Mouse (Mus musculus) midbrain, embryonic 16.5 days (tissue): ENCODE data around the gene Tmem150a. TPM values are rescaled to one million over a fixed set of nuclear protein-coding genes. Genes with fewer than 3 reads are reported as not detected.

Experiments used
- ATAC-seq: fragments of 200-750 bp; cut with Nextera tagmentation; 2 replicates; pipeline ENCODE4 v1.8.0; 2017; ENCODE audit warnings: moderate TSS enrichment
- H3K27ac ChIP-seq: fragments of 300-500 bp; sonication (generic); 2 replicates; pipeline ENCODE4 v1.5.1; 2014; ENCODE audit warnings: mild to moderate bottlenecking, low read length, mixed read lengths
- H3K27me3 ChIP-seq: fragments of 300-500 bp; sonication (generic); 2 replicates; pipeline ENCODE4 v1.6.1; 2014; ENCODE audit warnings: low read depth, low read length, mixed read lengths; ENCODE audit not compliant: control insufficient read depth, insufficient read depth
- H3K36me3 ChIP-seq: fragments of 300-500 bp; sonication (generic); 2 replicates; pipeline ENCODE4 v1.6.1; 2014; ENCODE audit warnings: mild to moderate bottlenecking, low read length, moderate library complexity, mixed read lengths; ENCODE audit not compliant: control insufficient read depth, insufficient read depth
- H3K4me1 ChIP-seq: fragments of 300-500 bp; sonication (generic); 2 replicates; pipeline ENCODE4 v1.6.1; 2014; ENCODE audit warnings: mild to moderate bottlenecking, low read length, mixed read lengths; ENCODE audit not compliant: control insufficient read depth, insufficient read depth
- H3K4me2 ChIP-seq: fragments of 300-500 bp; sonication (generic); 2 replicates; pipeline ENCODE4 v1.6.1; 2014; ENCODE audit warnings: mild to moderate bottlenecking, low read length, mixed read lengths
- H3K4me3 ChIP-seq: fragments of 300-500 bp; sonication (generic); 2 replicates; pipeline ENCODE4 v1.5.1; 2014; ENCODE audit warnings: low read depth, mild to moderate bottlenecking, low read length, moderate library complexity, mixed read lengths
- H3K9ac ChIP-seq: fragments of 300-500 bp; sonication (generic); 2 replicates; pipeline ENCODE4 v1.6.1; 2014; ENCODE audit warnings: low read depth, low read length, mixed read lengths
- H3K9me3 ChIP-seq: fragments of 300-500 bp; sonication (generic); replicated peaks from 2 replicates; pipeline ENCODE4 v1.6.1; 2014; ENCODE audit warnings: mild to moderate bottlenecking, low read length, mixed read lengths; ENCODE audit not compliant: control insufficient read depth, poor library complexity, severe bottlenecking
- WGBS: fragments of 180-500 bp; shearing (Covaris S2); extraction: QIAGEN DNeasy Blood & Tissue Kit; methylation state at CpG from one replicate; pipeline ENCODE4 v1.1.7; 2014; 5-methylcytosine and 5-hydroxymethylcytosine counted together
- polyA plus RNA-seq: library from polyadenylated mRNA; unstranded; fragments of >200 nt; fragmentation: Nextera tagmentation; extraction: Ambion mirVana; gene quantifications from 2 replicates; pipeline ENCODE4 v1.2.1, GENCODE M21; 2015

Gene Tmem150a
- 15.7 and 17.7 TPM in 2 replicates for polyA plus RNA-seq

- ATAC-seq: peak; percentile 88
These were observed at the start of gene Tmem150a for GRCm38 (mm10) chr6:72355066-72355911. TSS of gene Tmem150a (plus strand) at chr6:72355447.

GRCm38 (mm10) chr6:72312198-72312597 is 43.0 kb upstream of the Tmem150a start:
- no peak overlapping the region for H3K4me3 ChIP-seq
- no peaks in the 10 kb centered on the region for H3K27me3 ChIP-seq
- no peak overlapping the region for H3K9ac ChIP-seq
- 93% methylated on average over 3 of the region's 3 CpGs for WGBS
- H3K36me3 ChIP-seq: peaks cover 7% of the 10 kb centered on the region; the same call in 1 of the 2 replicates
- ATAC-seq: no peak
- no peaks in the 10 kb centered on the region for H3K4me1 ChIP-seq
- H3K9me3 ChIP-seq: no peaks in the 10 kb centered on the region
- no peak overlapping the region for H3K27ac ChIP-seq
- H3K4me2 ChIP-seq: no peak overlapping the region

More at GRCm38 (mm10) chr6:72355066-72355911, at the start of gene Tmem150a:
- Histone ChIP-seq H3K4me1 (peaks cover 17% of the 10 kb centered on the region), H3K36me3 (peaks cover 11% of the 10 kb centered on the region), H3K27ac (peak within 1 kb of the TSS; percentile 75), H3K4me2 (peak within 1 kb of the TSS; percentile 95), H3K9ac (peak within 1 kb of the TSS; percentile 75), H3K9me3 (no peaks in the 10 kb centered on the region), H3K27me3 (no peaks in the 10 kb centered on the region), H3K4me3 (peak within 1 kb of the TSS; percentile 71)
- under 1% methylated on average over 51 of the region's 71 CpGs for WGBS

- no peaks in the 10 kb centered on the region for H3K9me3 ChIP-seq
- no peak overlapping the region for H3K4me2 ChIP-seq
- peaks cover 14% of the 10 kb centered on the region; the same call in 1 of the 2 replicates for H3K36me3 ChIP-seq
- no peaks in the 10 kb centered on the region for H3K4me1 ChIP-seq
- no peaks in the 10 kb centered on the region for H3K27me3 ChIP-seq
- H3K4me3 ChIP-seq: no peak overlapping the region
- no peak overlapping the region for H3K9ac ChIP-seq
- ATAC-seq: no peak
- WGBS: 87% methylated on average over 11 of the region's 11 CpGs
- no peak overlapping the region for H3K27ac ChIP-seq
These were observed 42.0 kb upstream of the Tmem150a start for GRCm38 (mm10) chr6:72313124-72313867.

GRCm38 (mm10) chr6:72315384-72315783 is 39.9 kb upstream of the Tmem150a start:
- no peak overlapping the region for H3K4me2 ChIP-seq
- 91% methylated on average over 2 of the region's 2 CpGs for WGBS
- ATAC-seq: no peak
- no peak overlapping the region for H3K9ac ChIP-seq
- no peaks in the 10 kb centered on the region for H3K4me1 ChIP-seq
- H3K36me3 ChIP-seq: peaks cover 25% of the 10 kb centered on the region
- H3K9me3 ChIP-seq: no peaks in the 10 kb centered on the region
- no peak overlapping the region for H3K4me3 ChIP-seq
- H3K27me3 ChIP-seq: no peaks in the 10 kb centered on the region
- H3K27ac ChIP-seq: no peak overlapping the region

- Histone ChIP-seq H3K4me1 (no peaks in the 10 kb centered on the region), H3K9me3 (no peaks in the 10 kb centered on the region), H3K27ac (no peak overlapping the region), H3K27me3 (no peaks in the 10 kb centered on the region), H3K4me3 (no peak overlapping the region), H3K36me3 (peaks cover 27% of the 10 kb centered on the region), H3K4me2 (no peak overlapping the region), H3K9ac (no peak overlapping the region)
- ATAC-seq: no peak
- WGBS: 76% methylated on average over 1 of the region's 1 CpGs
These were observed 39.2 kb upstream of the Tmem150a start for GRCm38 (mm10) chr6:72316044-72316443.

- Histone ChIP-seq H3K27me3 (no peaks in the 10 kb centered on the region), H3K4me3 (no peak overlapping the region), H3K27ac (no peak overlapping the region), H3K4me1 (no peaks in the 10 kb centered on the region), H3K9ac (no peak overlapping the region), H3K9me3 (no peaks in the 10 kb centered on the region), H3K4me2 (no peak overlapping the region), H3K36me3 (peaks cover 29% of the 10 kb centered on the region)
- no peak for ATAC-seq
- WGBS: 90% methylated on average over 4 of the region's 5 CpGs
These were observed 36.8 kb upstream of the Tmem150a start for GRCm38 (mm10) chr6:72318440-72318839.

- Histone ChIP-seq H3K36me3 (peaks cover 33% of the 10 kb centered on the region), H3K4me1 (no peaks in the 10 kb centered on the region), H3K9me3 (no peaks in the 10 kb centered on the region), H3K4me2 (no peak overlapping the region), H3K27me3 (no peaks in the 10 kb centered on the region), H3K9ac (no peak overlapping the region), H3K4me3 (no peak overlapping the region), H3K27ac (no peak overlapping the region)
- WGBS: 84% methylated on average over 11 of the region's 11 CpGs
- no peak for ATAC-seq
These were observed 36.2 kb upstream of the Tmem150a start for GRCm38 (mm10) chr6:72319019-72319418.

GRCm38 (mm10) chr6:72322936-72323335 is 32.3 kb upstream of the Tmem150a start:
- H3K36me3 ChIP-seq: peaks cover 51% of the 10 kb centered on the region
- H3K9ac ChIP-seq: no peak overlapping the region
- no peak for ATAC-seq
- 91% methylated on average over 3 of the region's 3 CpGs for WGBS
- H3K4me1 ChIP-seq: no peaks in the 10 kb centered on the region
- H3K4me3 ChIP-seq: no peak overlapping the region
- H3K9me3 ChIP-seq: no peaks in the 10 kb centered on the region
- H3K27me3 ChIP-seq: no peaks in the 10 kb centered on the region
- H3K27ac ChIP-seq: no peak overlapping the region
- H3K4me2 ChIP-seq: no peak overlapping the region
